Mouse (Mus musculus) small intestine, adult 2 months (tissue): ENCODE measurements around the gene Tbc1d14.

Source experiments
- CTCF ChIP-seq: fragments of 200-500 bp; IDR thresholded peaks from 2 replicates; pipeline ENCODE4 v1.5.1; 2012; ENCODE audit warnings: low read depth, mild to moderate bottlenecking, control low read depth, inconsistent platforms, low read length, moderate library complexity, mixed read lengths; ENCODE audit not compliant: insufficient replicate concordance, insufficient read length; ENCODE audit errors: extremely low read depth
- POLR2A ChIP-seq: fragments of 200-500 bp; IDR thresholded peaks from 2 replicates; pipeline ENCODE4 v1.6.1; 2012; ENCODE audit warnings: low read depth, mild to moderate bottlenecking, control low read depth, inconsistent platforms, low read length, moderate library complexity

GRCm38 (mm10) chr5:36494709-36495108 is 98.4 kb downstream of the Tbc1d14 start:
- TF ChIP-seq CTCF (no peak), POLR2A (no peak)
